Comparison of ENCODE assay signal across 23 mouse cellular contexts in genomic region chrX:13044666-13045065, GRCm38 (mm10).
"Had no signal": no experiment of that assay in that cellular context is flagged by ENCODE, and none has a peak within 500 bp of the region (broad histone marks: within the 10 kb centered on the region; RNA-seq: fewer than 3 reads in every experiment).

No protein-coding gene starts in this region.

- H3K4me2 ChIP-seq: intestine, embryonic 15.5 days; liver, embryonic 12.5 days; liver, embryonic 15.5 days; lung, embryonic 15.5 days; midbrain, embryonic 13.5 days; neural tube, embryonic 13.5 days had no signal

- H3K9ac ChIP-seq: intestine, embryonic 15.5 days; liver, embryonic 12.5 days; liver, embryonic 15.5 days; lung, embryonic 15.5 days; midbrain, embryonic 13.5 days; neural tube, embryonic 13.5 days had no signal

- H3K4me1 ChIP-seq: intestine, embryonic 15.5 days; lung, embryonic 15.5 days had no signal

- H3K27ac ChIP-seq: intestine, embryonic 15.5 days; kidney, postnatal 0 days; layer of hippocampus, adult 2 months; left cerebral cortex, adult 2 months; liver, embryonic 12.5 days; liver, embryonic 15.5 days; lung, embryonic 15.5 days; midbrain, embryonic 10.5 days; midbrain, embryonic 13.5 days; neural tube, embryonic 13.5 days had no signal

- H3K9me3 ChIP-seq: intestine, embryonic 15.5 days; liver, embryonic 12.5 days; liver, embryonic 15.5 days; lung, embryonic 15.5 days; megakaryocyte, embryonic 14.5 days; midbrain, embryonic 10.5 days; midbrain, embryonic 13.5 days; neural tube, embryonic 13.5 days had no signal

- H3K27me3 ChIP-seq: intestine, embryonic 15.5 days; liver, embryonic 12.5 days; liver, embryonic 15.5 days; lung, embryonic 15.5 days; midbrain, embryonic 13.5 days had no signal

- H3K4me3 ChIP-seq: intestine, embryonic 15.5 days; layer of hippocampus, adult 2 months; left cerebral cortex, adult 2 months; liver, embryonic 12.5 days; liver, embryonic 15.5 days; lung, embryonic 15.5 days; megakaryocyte, embryonic 14.5 days; midbrain, embryonic 10.5 days; midbrain, embryonic 13.5 days; myocyte; neural tube, embryonic 13.5 days had no signal

- H3K36me3 ChIP-seq: intestine, embryonic 15.5 days; liver, embryonic 12.5 days; liver, embryonic 15.5 days; lung, embryonic 15.5 days; midbrain, embryonic 10.5 days; midbrain, embryonic 13.5 days; neural tube, embryonic 13.5 days had no signal

- DNase-seq: kidney, adult 11 months; layer of hippocampus, adult 9-11 months; layer of hippocampus, postnatal 36 days; lung, adult 18-20 months; lung, postnatal 10 days; lung, postnatal 36 days; retina, postnatal 1 day; right cerebral cortex, postnatal 25 days; thymus, adult 18-20 months; thymus, postnatal 36 days had no signal

- ATAC-seq: intestine, embryonic 15.5 days; liver, embryonic 12.5 days; midbrain, embryonic 13.5 days; midbrain, embryonic 16.5 days had no signal
